Mouse (Mus musculus) lung, embryonic 15.5 days (tissue): ENCODE measurements around the gene Tenm2. TPM values are rescaled to one million over a fixed set of nuclear protein-coding genes. Genes with fewer than 3 reads are reported as not detected.

Source experiments
- ATAC-seq: fragments of 200-750 bp; cut with Nextera tagmentation; 2 replicates; pipeline ENCODE4 v1.8.0; 2017; ENCODE audit warnings: moderate number of reproducible peaks, borderline replicate concordance; ENCODE audit not compliant: low FRiP score, low TSS enrichment; ENCODE audit errors: extremely low read depth
- H3K27ac ChIP-seq: fragments of 300-500 bp; sonication (generic); 2 replicates; pipeline ENCODE4 v1.5.1; 2015; ENCODE audit warnings: moderate library complexity, mild to moderate bottlenecking, inconsistent platforms
- H3K27me3 ChIP-seq: fragments of 300-500 bp; sonication (generic); 2 replicates; pipeline ENCODE4 v1.6.1; 2015; ENCODE audit warnings: inconsistent platforms
- H3K36me3 ChIP-seq: fragments of 300-500 bp; sonication (generic); 2 replicates; pipeline ENCODE4 v1.6.1; 2015; ENCODE audit warnings: inconsistent platforms
- H3K4me1 ChIP-seq: fragments of 300-500 bp; sonication (generic); 2 replicates; pipeline ENCODE4 v1.6.1; 2015; ENCODE audit warnings: inconsistent platforms
- H3K4me2 ChIP-seq: fragments of 300-500 bp; sonication (generic); 2 replicates; pipeline ENCODE4 v1.6.1; 2015; ENCODE audit warnings: inconsistent platforms, mild to moderate bottlenecking, moderate library complexity
- H3K4me3 ChIP-seq: fragments of 300-500 bp; sonication (generic); 2 replicates; pipeline ENCODE4 v1.5.1; 2015; ENCODE audit warnings: mild to moderate bottlenecking, inconsistent platforms
- H3K9ac ChIP-seq: fragments of 300-500 bp; sonication (generic); 2 replicates; pipeline ENCODE4 v1.6.1; 2015; ENCODE audit warnings: inconsistent platforms
- H3K9me3 ChIP-seq: fragments of 300-500 bp; sonication (generic); 2 replicates; pipeline ENCODE4 v1.6.1; 2016; ENCODE audit warnings: inconsistent platforms
- WGBS: fragments of 180-500 bp; shearing (Covaris S2); methylation state at CpG from one replicate; pipeline ENCODE4 v1.1.7; 2015; 5-methylcytosine and 5-hydroxymethylcytosine counted together
- polyA plus RNA-seq: library from polyadenylated mRNA; unstranded; fragments of >200 nt; fragmentation: Nextera tagmentation; extraction: Ambion mirVana; gene quantifications from 2 replicates; pipeline ENCODE4 v1.2.1, GENCODE M21; 2015

Tenm2 gene
- polyA plus RNA-seq, 1 experiment from 2014 or later = 0.44 TPM

DNA sequence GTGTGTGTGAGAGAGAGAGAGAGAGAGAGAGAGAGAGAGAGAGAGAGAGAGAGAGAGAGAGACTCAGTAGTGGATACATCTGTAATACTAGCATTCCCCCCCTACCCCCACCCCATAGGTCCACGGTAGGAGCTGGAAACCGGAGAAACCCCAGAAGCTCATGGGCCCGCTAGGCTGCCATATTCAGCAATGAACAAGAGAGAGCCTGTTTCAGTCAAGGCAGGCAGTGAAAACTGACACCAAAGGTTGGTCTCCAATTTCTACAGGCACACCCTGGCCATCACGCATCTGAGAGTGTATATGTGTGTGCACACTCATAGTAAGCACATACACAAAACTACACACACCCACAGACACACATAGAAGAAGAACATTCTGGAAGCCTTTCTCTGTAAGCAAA, 685.1 kb downstream of the Tenm2 start:
- 75% methylated on average over 4 of the region's 4 CpGs for WGBS
- Histone ChIP-seq H3K9me3 (no peaks in the 10 kb centered on the region), H3K27me3 (no peaks in the 10 kb centered on the region), H3K4me1 (no peaks in the 10 kb centered on the region), H3K4me3 (no peak overlapping the region), H3K36me3 (no peaks in the 10 kb centered on the region), H3K27ac (no peak overlapping the region), H3K9ac (no peak overlapping the region), H3K4me2 (no peak overlapping the region)
- no peak for ATAC-seq

DNA sequence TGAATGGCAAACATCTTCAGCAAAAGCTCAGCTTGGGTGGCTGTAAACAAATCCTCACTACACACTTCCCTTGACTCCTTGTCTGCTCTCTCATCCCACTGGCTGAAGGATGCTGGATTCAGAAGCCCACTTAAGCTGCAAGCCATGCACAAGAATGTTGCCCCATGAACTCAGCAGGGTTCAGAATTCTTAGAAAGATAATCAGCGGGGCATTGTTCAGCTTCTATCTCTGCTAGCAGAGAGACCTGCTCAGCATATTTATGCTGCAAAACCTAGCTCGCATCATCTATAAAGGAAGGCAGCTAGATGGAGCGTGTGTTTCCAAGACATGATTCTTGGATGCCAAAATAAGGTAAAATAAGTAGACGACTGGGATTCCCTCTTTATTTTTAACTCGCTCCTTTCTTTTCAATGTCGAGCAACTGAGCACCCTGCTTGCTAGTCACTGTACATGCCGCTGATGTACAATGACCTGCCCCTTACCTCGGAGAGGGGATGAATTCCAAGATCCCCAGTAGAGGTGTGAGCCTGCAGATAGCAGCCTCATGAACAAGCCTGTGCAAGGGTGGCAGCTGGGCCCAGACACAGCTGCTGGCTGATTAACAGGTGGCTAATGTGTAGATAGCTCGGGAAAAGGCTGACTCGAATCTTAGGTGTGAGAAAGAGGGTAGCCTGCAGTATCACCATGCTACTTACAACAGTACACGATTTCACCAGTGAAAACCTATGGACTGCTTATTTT, 686.2 kb downstream of the Tenm2 start:
- H3K4me2 ChIP-seq = no peak overlapping the region
- H3K4me3 ChIP-seq = no peak overlapping the region
- no peaks in the 10 kb centered on the region for H3K27me3 ChIP-seq
- H3K4me1 ChIP-seq = no peaks in the 10 kb centered on the region
- no peak for ATAC-seq
- no peak overlapping the region for H3K9ac ChIP-seq
- 54% methylated on average over 11 of the region's 11 CpGs for WGBS
- H3K9me3 ChIP-seq = no peaks in the 10 kb centered on the region
- no peaks in the 10 kb centered on the region for H3K36me3 ChIP-seq
- H3K27ac ChIP-seq = no peak overlapping the region

DNA sequence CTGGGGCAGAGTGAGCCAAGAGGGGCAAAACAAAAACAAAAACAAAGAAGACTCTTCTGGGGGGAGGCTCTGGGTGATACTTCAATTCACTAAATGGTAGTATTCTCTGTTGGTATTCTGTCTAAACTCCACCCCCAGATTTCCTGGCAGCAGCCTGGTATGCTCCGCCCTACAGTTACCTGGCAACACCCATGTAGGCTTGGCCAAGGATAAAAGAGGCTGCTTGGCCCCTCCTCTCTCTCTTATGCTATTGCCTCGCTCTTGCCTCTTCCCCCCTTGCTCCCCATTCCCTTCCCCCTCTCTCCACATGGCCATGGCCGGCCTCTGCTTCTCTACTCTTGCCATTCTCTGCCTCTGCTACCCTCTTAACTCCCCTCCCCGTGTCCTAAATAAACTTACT, 687.6 kb downstream of the Tenm2 start:
- no peak overlapping the region for H3K4me3 ChIP-seq
- no peak overlapping the region for H3K9ac ChIP-seq
- no peak overlapping the region for H3K27ac ChIP-seq
- H3K36me3 ChIP-seq = no peaks in the 10 kb centered on the region
- 60% methylated on average over 4 of the region's 4 CpGs for WGBS
- no peaks in the 10 kb centered on the region for H3K4me1 ChIP-seq
- no peak overlapping the region for H3K4me2 ChIP-seq
- H3K27me3 ChIP-seq = no peaks in the 10 kb centered on the region
- H3K9me3 ChIP-seq = no peaks in the 10 kb centered on the region
- ATAC-seq = no peak

DNA sequence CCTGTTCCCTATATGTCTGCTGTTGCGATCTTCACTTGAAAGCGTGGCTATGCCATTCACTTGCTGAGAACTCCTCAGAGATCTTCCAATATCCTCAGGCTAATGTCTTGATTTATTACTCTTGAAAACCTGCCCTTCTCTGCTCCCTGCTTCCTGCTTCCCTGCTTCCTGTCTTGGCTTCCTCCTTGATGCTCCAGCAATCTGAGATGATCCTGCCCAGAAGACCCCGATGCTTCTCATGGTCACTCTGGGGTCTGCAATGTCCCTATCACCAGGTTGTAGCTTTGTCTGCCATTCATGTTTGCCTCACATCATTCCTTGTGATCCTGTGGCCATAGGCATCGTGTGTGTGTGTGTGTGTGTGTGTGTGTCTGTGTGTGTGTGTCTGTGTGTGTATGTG, 697.6 kb downstream of the Tenm2 start:
- H3K36me3 ChIP-seq = no peaks in the 10 kb centered on the region
- H3K4me2 ChIP-seq = no peak overlapping the region
- H3K9me3 ChIP-seq = no peaks in the 10 kb centered on the region
- no peaks in the 10 kb centered on the region for H3K27me3 ChIP-seq
- H3K4me3 ChIP-seq = no peak overlapping the region
- H3K4me1 ChIP-seq = no peaks in the 10 kb centered on the region
- ATAC-seq = no peak
- H3K27ac ChIP-seq = no peak overlapping the region
- WGBS = 85% methylated on average over 4 of the region's 4 CpGs
- no peak overlapping the region for H3K9ac ChIP-seq

DNA sequence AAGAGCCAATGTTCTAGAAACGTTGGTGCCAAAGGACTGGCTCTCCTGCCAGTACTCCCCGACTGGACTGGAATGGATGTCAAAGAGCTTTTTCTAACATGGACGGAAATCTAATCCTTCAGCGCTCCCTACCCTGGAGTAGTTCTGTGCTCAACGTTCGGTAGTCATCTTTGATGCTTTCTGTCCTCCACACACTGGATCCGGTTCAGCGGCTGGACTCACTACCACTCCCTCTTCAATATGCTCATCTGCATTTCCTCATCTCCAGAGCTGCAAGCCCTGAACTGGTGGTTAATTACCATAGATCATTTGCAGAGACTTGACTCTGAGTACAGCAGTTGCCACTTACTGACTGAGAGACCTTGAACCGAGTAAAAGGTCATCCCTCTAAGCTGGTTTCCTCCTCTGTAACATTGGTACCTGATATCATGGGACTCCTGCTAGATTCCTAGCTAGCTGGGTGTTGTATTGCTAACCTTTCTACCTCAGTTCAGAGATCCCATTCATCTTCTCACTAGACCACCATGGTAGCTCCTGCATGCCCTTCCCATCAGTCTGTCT, 698.1 kb downstream of the Tenm2 start:
- Histone ChIP-seq H3K9me3 (no peaks in the 10 kb centered on the region), H3K27ac (no peak overlapping the region), H3K9ac (no peak overlapping the region), H3K4me1 (peaks cover under 1% of the 10 kb centered on the region; the same call in 1 of the 2 replicates), H3K4me3 (no peak overlapping the region), H3K36me3 (no peaks in the 10 kb centered on the region), H3K27me3 (no peaks in the 10 kb centered on the region), H3K4me2 (no peak overlapping the region)
- no peak for ATAC-seq
- 74% methylated on average over 9 of the region's 9 CpGs for WGBS

DNA sequence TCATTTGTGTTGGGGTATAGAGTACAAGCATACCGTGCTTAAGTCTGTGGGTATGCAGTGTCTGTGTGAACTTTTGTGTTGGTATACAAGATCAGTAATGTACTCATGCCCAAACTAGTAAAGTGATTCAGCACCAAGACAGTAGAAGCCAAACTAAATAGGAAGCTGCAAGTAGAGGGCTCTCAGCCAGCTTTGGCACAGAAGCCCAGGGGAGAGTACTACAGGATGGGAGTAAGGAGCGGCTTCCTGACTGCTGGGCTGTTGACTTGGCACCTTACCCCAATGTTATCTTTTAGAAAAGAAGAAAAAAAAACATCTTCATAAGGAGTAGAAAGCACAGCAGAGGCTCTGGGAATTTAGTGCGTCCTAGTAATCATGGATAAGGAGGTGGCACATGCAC, 700.2 kb downstream of the Tenm2 start:
- Histone ChIP-seq H3K4me2 (no peak overlapping the region), H3K9ac (no peak overlapping the region), H3K9me3 (no peaks in the 10 kb centered on the region), H3K4me1 (peaks cover 3% of the 10 kb centered on the region; the same call in 1 of the 2 replicates), H3K27me3 (no peaks in the 10 kb centered on the region), H3K4me3 (no peak overlapping the region), H3K36me3 (no peaks in the 10 kb centered on the region), H3K27ac (no peak overlapping the region)
- 79% methylated on average over 3 of the region's 3 CpGs for WGBS
- ATAC-seq = no peak

DNA sequence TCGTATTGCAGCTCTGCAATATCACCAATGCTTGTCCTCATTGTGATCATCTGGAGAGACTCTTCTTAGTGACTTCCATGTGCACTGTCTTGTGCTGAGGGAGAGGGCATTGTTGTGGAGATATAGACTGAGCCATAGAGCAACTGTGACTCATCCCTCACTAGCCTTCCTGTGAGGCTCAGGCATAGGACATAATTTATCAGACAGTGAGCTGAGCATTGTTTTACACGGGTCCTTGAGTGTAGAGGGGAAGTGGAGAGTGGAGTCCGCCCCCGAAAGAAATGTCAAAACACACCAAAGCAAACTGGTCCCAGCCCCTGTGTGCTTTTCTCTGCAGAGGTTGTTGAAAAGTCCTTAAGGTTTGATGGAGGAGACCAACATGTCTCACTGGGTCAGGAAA, 704.1 kb downstream of the Tenm2 start:
- ATAC-seq = no peak
- Histone ChIP-seq H3K4me2 (no peak overlapping the region), H3K9me3 (no peaks in the 10 kb centered on the region), H3K9ac (no peak overlapping the region), H3K27me3 (no peaks in the 10 kb centered on the region), H3K4me3 (no peak overlapping the region), H3K27ac (no peak overlapping the region), H3K4me1 (peaks cover 3% of the 10 kb centered on the region; the same call in 1 of the 2 replicates), H3K36me3 (no peaks in the 10 kb centered on the region)
- 56% methylated on average over 4 of the region's 4 CpGs for WGBS

DNA sequence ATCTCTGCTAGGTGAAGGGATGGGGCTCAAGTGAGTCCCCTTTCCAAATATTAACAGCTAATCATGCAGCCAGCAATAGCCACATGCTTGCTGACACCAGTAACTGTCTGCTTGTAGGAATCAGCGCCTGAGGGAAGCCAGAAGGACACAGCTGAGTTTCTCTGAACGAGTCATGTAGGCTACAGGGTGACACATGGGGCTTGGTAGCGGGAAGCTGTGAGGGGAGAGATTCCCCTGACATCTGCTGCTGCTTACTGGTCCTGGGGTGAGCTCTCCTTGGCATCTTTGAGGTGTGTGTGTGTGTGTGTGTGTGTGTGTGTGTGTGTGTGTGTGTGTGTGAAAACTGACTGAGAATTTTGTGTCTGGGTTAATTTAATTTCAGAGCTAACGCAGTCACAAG, 708.3 kb downstream of the Tenm2 start:
- no peaks in the 10 kb centered on the region for H3K27me3 ChIP-seq
- H3K4me2 ChIP-seq = no peak overlapping the region
- ATAC-seq = no peak
- no peaks in the 10 kb centered on the region for H3K9me3 ChIP-seq
- 50% methylated on average over 4 of the region's 4 CpGs for WGBS
- no peak overlapping the region for H3K4me3 ChIP-seq
- no peaks in the 10 kb centered on the region for H3K36me3 ChIP-seq
- no peak overlapping the region for H3K27ac ChIP-seq
- H3K4me1 ChIP-seq = peaks cover under 1% of the 10 kb centered on the region; the same call in 1 of the 2 replicates
- no peak overlapping the region for H3K9ac ChIP-seq

DNA sequence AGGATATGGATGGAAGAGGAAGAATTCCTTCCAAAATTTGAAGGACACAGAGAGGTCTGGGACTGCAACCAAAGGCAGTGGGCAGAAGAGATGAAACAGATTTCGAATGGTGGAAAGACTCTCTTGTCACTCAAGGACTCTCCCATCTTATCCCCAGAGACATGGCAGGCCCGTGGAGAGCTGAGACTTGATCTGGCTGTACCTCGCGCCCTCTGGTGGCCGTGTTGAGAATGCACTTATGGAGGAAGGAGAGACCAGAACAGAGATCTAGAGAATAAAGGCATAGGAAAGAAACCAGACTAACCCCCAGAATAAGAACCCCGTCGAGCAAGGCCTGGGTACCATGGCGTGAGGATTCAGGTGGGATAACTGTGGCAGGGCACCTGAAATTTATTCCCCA, 709.4 kb downstream of the Tenm2 start:
- no peak overlapping the region for H3K4me2 ChIP-seq
- H3K36me3 ChIP-seq = no peaks in the 10 kb centered on the region
- H3K4me3 ChIP-seq = no peak overlapping the region
- no peak for ATAC-seq
- H3K9ac ChIP-seq = no peak overlapping the region
- no peaks in the 10 kb centered on the region for H3K9me3 ChIP-seq
- no peak overlapping the region for H3K27ac ChIP-seq
- 14% methylated on average over 8 of the region's 8 CpGs for WGBS
- H3K4me1 ChIP-seq = no peaks in the 10 kb centered on the region
- no peaks in the 10 kb centered on the region for H3K27me3 ChIP-seq

DNA sequence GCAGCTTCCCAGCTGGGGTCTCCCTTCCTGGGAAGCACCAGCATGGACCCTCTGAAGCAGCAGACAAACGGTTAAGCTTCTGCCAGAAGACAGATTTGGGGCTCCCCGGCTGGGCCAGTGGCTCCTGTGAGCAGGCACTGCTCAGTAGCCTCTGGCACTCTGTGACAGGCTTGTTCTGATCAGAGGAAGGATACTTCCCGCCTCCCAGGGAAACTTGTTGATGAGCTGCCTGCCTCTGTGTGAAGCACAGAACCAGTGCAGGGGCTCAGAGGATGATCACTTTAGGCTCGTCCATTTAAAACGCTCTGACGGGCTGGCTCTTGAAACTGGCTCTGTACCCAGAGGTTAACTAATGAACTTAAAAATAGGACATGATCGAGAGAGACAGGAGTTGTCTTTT, 723.3 kb downstream of the Tenm2 start:
- H3K9me3 ChIP-seq = no peaks in the 10 kb centered on the region
- WGBS = 40% methylated on average over 7 of the region's 7 CpGs
- H3K4me2 ChIP-seq = no peak overlapping the region
- H3K9ac ChIP-seq = no peak overlapping the region
- H3K4me1 ChIP-seq = no peaks in the 10 kb centered on the region
- H3K27ac ChIP-seq = no peak overlapping the region
- no peaks in the 10 kb centered on the region for H3K36me3 ChIP-seq
- no peaks in the 10 kb centered on the region for H3K27me3 ChIP-seq
- H3K4me3 ChIP-seq = no peak overlapping the region
- no peak for ATAC-seq

DNA sequence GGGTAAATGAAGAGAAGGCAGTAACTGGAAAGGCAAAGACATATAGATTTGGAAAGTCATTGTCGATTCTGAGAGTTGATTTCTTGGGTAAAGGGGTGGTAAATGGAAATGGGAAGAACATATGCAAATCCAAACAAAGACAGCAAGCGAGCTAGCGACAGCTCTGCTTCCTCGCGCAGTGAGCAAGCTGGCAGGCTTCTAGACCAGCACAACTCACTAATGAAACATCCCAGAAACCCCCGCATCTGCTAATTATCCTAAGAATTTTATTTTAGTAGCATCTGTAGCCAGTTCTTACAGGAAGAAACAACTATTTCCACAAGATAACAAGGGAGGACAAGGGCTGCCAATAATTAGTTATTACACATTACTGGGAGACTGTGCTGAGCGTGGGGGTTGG, 727.5 kb downstream of the Tenm2 start:
- no peak for ATAC-seq
- Histone ChIP-seq H3K4me1 (no peaks in the 10 kb centered on the region), H3K27me3 (no peaks in the 10 kb centered on the region), H3K36me3 (no peaks in the 10 kb centered on the region), H3K9me3 (no peaks in the 10 kb centered on the region), H3K4me2 (no peak overlapping the region), H3K27ac (no peak overlapping the region), H3K9ac (no peak overlapping the region), H3K4me3 (no peak overlapping the region)
- WGBS = 61% methylated on average over 7 of the region's 7 CpGs

DNA sequence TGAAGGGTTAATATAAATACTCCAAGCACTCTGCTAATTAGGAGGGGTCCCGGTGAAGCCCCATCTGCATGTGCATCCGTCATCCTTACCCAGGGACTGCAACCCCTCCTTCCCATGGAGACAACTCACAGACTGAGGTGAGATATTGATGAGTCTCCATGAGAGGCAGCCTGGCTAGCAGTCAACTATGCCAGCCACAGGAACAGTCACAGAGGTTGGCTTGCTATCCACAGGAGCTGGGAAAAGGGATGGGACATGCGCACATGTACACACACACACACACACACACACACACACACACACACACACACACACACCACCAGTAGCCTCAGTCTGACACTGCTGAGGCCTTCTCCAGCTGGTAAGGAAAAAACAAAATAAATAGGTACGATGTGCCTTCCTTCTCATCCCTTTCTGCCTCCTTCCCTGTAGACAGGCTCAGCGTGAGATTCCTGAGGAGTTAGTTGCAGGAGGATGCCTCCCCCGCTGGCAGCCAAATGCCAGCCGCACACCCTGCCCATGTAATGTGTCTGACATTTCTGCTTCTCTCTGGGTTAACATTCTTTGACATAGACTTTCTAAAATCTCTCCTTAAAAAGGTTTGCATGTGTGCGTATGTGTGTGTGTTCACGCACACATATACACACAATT, 740.7 kb downstream of the Tenm2 start:
- Histone ChIP-seq H3K4me2 (no peak overlapping the region), H3K9me3 (no peaks in the 10 kb centered on the region), H3K27me3 (no peaks in the 10 kb centered on the region), H3K4me1 (no peaks in the 10 kb centered on the region), H3K9ac (no peak overlapping the region), H3K27ac (no peak overlapping the region), H3K4me3 (no peak overlapping the region), H3K36me3 (no peaks in the 10 kb centered on the region)
- 57% methylated on average over 9 of the region's 9 CpGs for WGBS
- no peak for ATAC-seq
